Mouse (Mus musculus): ENCODE results near the gene Dpp6. TPM values are rescaled to one million over a fixed set of nuclear protein-coding genes. Genes with fewer than 3 reads are reported as not detected.

Dpp6 gene
- polyA plus RNA-seq, 1 experiment from 2014 or later, result 2.6 TPM

GRCm38 (mm10) chr5:27685923-27686322, 868.9 kb downstream of the Dpp6 start:
- Histone ChIP-seq H3K9me3 (ENCODE audit: control insufficient read depth, low read length) (no peaks in the 10 kb centered on the region; the same call in 1 of the 2 replicates), H3K27ac (ENCODE audit: low read depth, low read length) (no peak overlapping the region), H3K36me3 (ENCODE audit: control insufficient read depth, insufficient read depth, low read length) (no peaks in the 10 kb centered on the region), H3K9ac (ENCODE audit: low read depth, low read length) (no peak overlapping the region), H3K4me1 (ENCODE audit: control insufficient read depth, insufficient read depth, low read length) (no peaks in the 10 kb centered on the region), H3K27me3 (ENCODE audit: control insufficient read depth, insufficient read depth, low read length) (no peaks in the 10 kb centered on the region), H3K4me3 (ENCODE audit: low read length) (no peak overlapping the region), H3K4me2 (replicated peaks; ENCODE audit: low read depth, low read length) (no peak overlapping the region)
- ATAC-seq (ENCODE audit: low FRiP score, low TSS enrichment), result no peak
- WGBS, result 70% methylated on average over 3 of the region's 3 CpGs

GRCm38 (mm10) chr5:27687311-27687710, 870.3 kb downstream of the Dpp6 start:
- Histone ChIP-seq H3K36me3 (ENCODE audit: control insufficient read depth, insufficient read depth, low read length) (no peaks in the 10 kb centered on the region), H3K9me3 (ENCODE audit: control insufficient read depth, low read length) (no peaks in the 10 kb centered on the region; the same call in 1 of the 2 replicates), H3K4me3 (ENCODE audit: low read length) (no peak overlapping the region), H3K9ac (ENCODE audit: low read depth, low read length) (no peak overlapping the region), H3K4me2 (replicated peaks; ENCODE audit: low read depth, low read length) (no peak overlapping the region), H3K4me1 (ENCODE audit: control insufficient read depth, insufficient read depth, low read length) (no peaks in the 10 kb centered on the region), H3K27me3 (ENCODE audit: control insufficient read depth, insufficient read depth, low read length) (no peaks in the 10 kb centered on the region), H3K27ac (ENCODE audit: low read depth, low read length) (no peak overlapping the region)
- no peak for ATAC-seq (ENCODE audit: low FRiP score, low TSS enrichment)
- 87% methylated on average over 2 of the region's 2 CpGs for WGBS

GRCm38 (mm10) chr5:27702482-27702881, 885.5 kb downstream of the Dpp6 start:
- H3K4me3 ChIP-seq (ENCODE audit: low read length), result no peak overlapping the region
- H3K27ac ChIP-seq (ENCODE audit: low read depth, low read length), result no peak overlapping the region
- ATAC-seq (ENCODE audit: low FRiP score, low TSS enrichment), result no peak
- no peak overlapping the region for H3K9ac ChIP-seq (ENCODE audit: low read depth, low read length)
- H3K4me2 ChIP-seq (replicated peaks; ENCODE audit: low read depth, low read length), result no peak overlapping the region
- H3K36me3 ChIP-seq (ENCODE audit: control insufficient read depth, insufficient read depth, low read length), result no peaks in the 10 kb centered on the region
- H3K9me3 ChIP-seq (ENCODE audit: control insufficient read depth, low read length), result no peaks in the 10 kb centered on the region
- H3K27me3 ChIP-seq (ENCODE audit: control insufficient read depth, insufficient read depth, low read length), result no peaks in the 10 kb centered on the region
- H3K4me1 ChIP-seq (ENCODE audit: control insufficient read depth, insufficient read depth, low read length), result peaks cover under 1% of the 10 kb centered on the region; the same call in 1 of the 2 replicates
- 87% methylated on average over 6 of the region's 6 CpGs for WGBS

- H3K4me3 ChIP-seq (ENCODE audit: low read length), result no peak overlapping the region
- H3K9me3 ChIP-seq (ENCODE audit: control insufficient read depth, low read length), result no peaks in the 10 kb centered on the region
- no peak overlapping the region for H3K27ac ChIP-seq (ENCODE audit: low read depth, low read length)
- peaks cover 15% of the 10 kb centered on the region for H3K4me1 ChIP-seq (ENCODE audit: control insufficient read depth, insufficient read depth, low read length)
- no peaks in the 10 kb centered on the region for H3K36me3 ChIP-seq (ENCODE audit: control insufficient read depth, insufficient read depth, low read length)
- H3K4me2 ChIP-seq (replicated peaks; ENCODE audit: low read depth, low read length), result no peak overlapping the region
- no peak for ATAC-seq (ENCODE audit: low FRiP score, low TSS enrichment)
- H3K9ac ChIP-seq (ENCODE audit: low read depth, low read length), result no peak overlapping the region
- H3K27me3 ChIP-seq (ENCODE audit: control insufficient read depth, insufficient read depth, low read length), result no peaks in the 10 kb centered on the region
Measured at GRCm38 (mm10) chr5:27705020-27705419, 888.0 kb downstream of the Dpp6 start.

GRCm38 (mm10) chr5:27706551-27706950, 889.5 kb downstream of the Dpp6 start:
- ATAC-seq (ENCODE audit: low FRiP score, low TSS enrichment), result peak; percentile 28; the same call in 1 of the 2 replicates
- no peak overlapping the region for H3K4me2 ChIP-seq (replicated peaks; ENCODE audit: low read depth, low read length)
- H3K9ac ChIP-seq (ENCODE audit: low read depth, low read length), result no peak overlapping the region
- no peak overlapping the region for H3K4me3 ChIP-seq (ENCODE audit: low read length)
- H3K4me1 ChIP-seq (ENCODE audit: control insufficient read depth, insufficient read depth, low read length), result peaks cover 15% of the 10 kb centered on the region
- H3K27ac ChIP-seq (ENCODE audit: low read depth, low read length), result peak overlapping the region; percentile 47; the same call in 1 of the 2 replicates
- 57% methylated on average over 6 of the region's 6 CpGs for WGBS
- no peaks in the 10 kb centered on the region for H3K36me3 ChIP-seq (ENCODE audit: control insufficient read depth, insufficient read depth, low read length)
- H3K9me3 ChIP-seq (ENCODE audit: control insufficient read depth, low read length), result no peaks in the 10 kb centered on the region
- H3K27me3 ChIP-seq (ENCODE audit: control insufficient read depth, insufficient read depth, low read length), result no peaks in the 10 kb centered on the region

GRCm38 (mm10) chr5:27707283-27707682, 890.3 kb downstream of the Dpp6 start:
- ATAC-seq (ENCODE audit: low FRiP score, low TSS enrichment), result no peak
- Histone ChIP-seq H3K9ac (ENCODE audit: low read depth, low read length) (no peak overlapping the region), H3K27ac (ENCODE audit: low read depth, low read length) (peak overlapping the region; percentile 20; the same call in 1 of the 2 replicates)

GRCm38 (mm10) chr5:27708209-27708608, 891.2 kb downstream of the Dpp6 start:
- WGBS, result 16% methylated on average over 6 of the region's 6 CpGs
- peaks cover 15% of the 10 kb centered on the region for H3K4me1 ChIP-seq (ENCODE audit: control insufficient read depth, insufficient read depth, low read length)
- H3K36me3 ChIP-seq (ENCODE audit: control insufficient read depth, insufficient read depth, low read length), result no peaks in the 10 kb centered on the region
- ATAC-seq (ENCODE audit: low FRiP score, low TSS enrichment), result no peak; the same call in 1 of the 2 replicates
- H3K27me3 ChIP-seq (ENCODE audit: control insufficient read depth, insufficient read depth, low read length), result no peaks in the 10 kb centered on the region
- no peak overlapping the region for H3K4me2 ChIP-seq (replicated peaks; ENCODE audit: low read depth, low read length)
- H3K9ac ChIP-seq (ENCODE audit: low read depth, low read length), result no peak overlapping the region
- no peak overlapping the region for H3K4me3 ChIP-seq (ENCODE audit: low read length)
- peak overlapping the region; percentile 6; the same call in 1 of the 2 replicates for H3K27ac ChIP-seq (ENCODE audit: low read depth, low read length)
- H3K9me3 ChIP-seq (ENCODE audit: control insufficient read depth, low read length), result no peaks in the 10 kb centered on the region

More at GRCm38 (mm10) chr5:27707283-27707682, 890.3 kb downstream of the Dpp6 start:
- Histone ChIP-seq H3K36me3 (ENCODE audit: control insufficient read depth, insufficient read depth, low read length) (no peaks in the 10 kb centered on the region), H3K9me3 (ENCODE audit: control insufficient read depth, low read length) (no peaks in the 10 kb centered on the region), H3K4me2 (replicated peaks; ENCODE audit: low read depth, low read length) (no peak overlapping the region), H3K4me3 (ENCODE audit: low read length) (no peak overlapping the region), H3K4me1 (ENCODE audit: control insufficient read depth, insufficient read depth, low read length) (peaks cover 15% of the 10 kb centered on the region), H3K27me3 (ENCODE audit: control insufficient read depth, insufficient read depth, low read length) (no peaks in the 10 kb centered on the region)

- no peaks in the 10 kb centered on the region for H3K9me3 ChIP-seq (ENCODE audit: control insufficient read depth, low read length)
- H3K36me3 ChIP-seq (ENCODE audit: control insufficient read depth, insufficient read depth, low read length), result no peaks in the 10 kb centered on the region
- H3K27me3 ChIP-seq (ENCODE audit: control insufficient read depth, insufficient read depth, low read length), result no peaks in the 10 kb centered on the region
- peak overlapping the region; percentile 25; the same call in 1 of the 2 replicates for H3K27ac ChIP-seq (ENCODE audit: low read depth, low read length)
- H3K4me2 ChIP-seq (replicated peaks; ENCODE audit: low read depth, low read length), result no peak overlapping the region
- H3K4me1 ChIP-seq (ENCODE audit: control insufficient read depth, insufficient read depth, low read length), result peaks cover 22% of the 10 kb centered on the region
- ATAC-seq (ENCODE audit: low FRiP score, low TSS enrichment), result peak; percentile 30; the same call in 1 of the 2 replicates
- 43% methylated on average over 8 of the region's 8 CpGs for WGBS
- no peak overlapping the region for H3K4me3 ChIP-seq (ENCODE audit: low read length)
- no peak overlapping the region for H3K9ac ChIP-seq (ENCODE audit: low read depth, low read length)
Measured at GRCm38 (mm10) chr5:27711461-27712192, 894.6 kb downstream of the Dpp6 start.

GRCm38 (mm10) chr5:27714356-27714755, 897.4 kb downstream of the Dpp6 start:
- Histone ChIP-seq H3K9me3 (ENCODE audit: control insufficient read depth, low read length) (no peaks in the 10 kb centered on the region), H3K4me1 (ENCODE audit: control insufficient read depth, insufficient read depth, low read length) (peaks cover 7% of the 10 kb centered on the region; the same call in 1 of the 2 replicates), H3K9ac (ENCODE audit: low read depth, low read length) (no peak overlapping the region), H3K36me3 (ENCODE audit: control insufficient read depth, insufficient read depth, low read length) (no peaks in the 10 kb centered on the region), H3K4me3 (ENCODE audit: low read length) (no peak overlapping the region), H3K27me3 (ENCODE audit: control insufficient read depth, insufficient read depth, low read length) (no peaks in the 10 kb centered on the region), H3K4me2 (replicated peaks; ENCODE audit: low read depth, low read length) (no peak overlapping the region), H3K27ac (ENCODE audit: low read depth, low read length) (no peak overlapping the region)
- WGBS, result 26% methylated on average over 9 of the region's 9 CpGs
- peak; percentile 84 for ATAC-seq (ENCODE audit: low FRiP score, low TSS enrichment)

Data from kidney, embryonic 14.5 days (tissue).